Mouse (Mus musculus) hindlimb bud, embryonic 11.5 days (tissue): ENCODE measurements around the gene Adk.

ENCODE experiments used
- DNase-seq: peaks from one replicate; pipeline ENCODE4 v3.0.0-alpha.2; 2012; ENCODE audit warnings: low read depth, low spot score; ENCODE audit errors: extremely low spot score

Adk gene

GRCm38 (mm10) chr14:21150301-21150700 is 97.9 kb downstream of the Adk start:
- DNase-seq = no peak

GRCm38 (mm10) chr14:21152055-21152454 is 99.7 kb downstream of the Adk start:
- no peak for DNase-seq

DNA sequence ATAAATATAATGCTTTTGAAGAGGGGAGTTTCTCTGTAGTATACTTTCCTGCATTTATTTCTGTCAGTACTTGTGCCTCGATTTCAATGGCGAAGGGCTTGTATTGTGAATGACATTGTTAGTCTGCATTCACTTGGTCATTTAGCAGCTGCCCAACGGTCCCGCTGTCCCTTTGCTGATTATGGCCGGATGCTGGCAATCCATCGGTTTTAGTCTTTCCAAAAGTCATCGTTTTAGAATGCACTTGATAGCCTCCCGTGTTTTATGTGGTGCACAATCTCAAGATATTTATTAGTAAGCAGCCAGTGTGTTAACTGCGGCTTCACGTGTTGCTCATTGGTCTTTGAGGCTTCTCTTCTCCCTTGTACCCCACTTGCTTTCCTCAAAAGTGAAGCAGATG is 113.3 kb downstream of the Adk start:
- no peak for DNase-seq

GRCm38 (mm10) chr14:21166114-21166513 is 113.7 kb downstream of the Adk start:
- no peak for DNase-seq

GRCm38 (mm10) chr14:21173973-21174745 is 121.8 kb downstream of the Adk start:
- DNase-seq = no peak

GRCm38 (mm10) chr14:21174804-21175203 is 122.4 kb downstream of the Adk start:
- DNase-seq = no peak

DNA sequence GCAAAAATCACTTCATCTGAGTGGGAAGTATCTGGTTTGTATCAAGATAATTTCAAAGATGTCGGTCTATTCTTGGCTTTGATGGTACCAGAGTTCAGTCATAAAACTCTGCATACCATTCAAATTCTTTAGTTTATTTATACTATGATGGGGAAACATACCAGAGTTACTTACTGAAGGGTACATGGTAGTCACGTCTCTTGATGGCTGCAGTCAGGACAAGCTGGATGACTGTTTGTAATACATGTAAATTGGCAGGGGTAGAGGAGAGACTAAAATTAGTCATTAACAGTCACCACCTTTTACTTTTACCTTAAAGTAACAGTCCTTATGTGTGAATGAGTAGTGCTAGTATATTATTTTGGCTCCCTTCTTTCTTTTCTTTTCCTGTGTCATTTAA is 125.4 kb downstream of the Adk start:
- DNase-seq = no peak

DNA sequence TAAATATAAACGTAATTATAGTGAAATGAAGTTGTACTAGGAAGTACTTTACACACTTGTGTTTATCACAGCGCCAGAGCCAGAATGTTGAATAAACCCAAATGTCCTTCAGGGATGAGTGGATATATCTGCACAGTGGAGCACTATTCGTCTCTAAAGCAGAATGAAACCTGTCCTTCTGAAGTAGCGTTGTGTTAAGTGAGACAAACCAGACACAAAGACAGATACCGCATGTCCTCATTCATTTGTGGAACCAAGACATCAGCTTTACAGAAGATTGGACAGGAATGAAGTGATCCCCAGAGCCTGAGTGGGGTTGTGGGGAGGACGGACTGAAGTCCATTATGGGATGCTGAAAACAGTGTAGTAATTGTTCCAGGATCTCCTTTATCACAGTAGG is 126.0 kb downstream of the Adk start:
- no peak for DNase-seq

GRCm38 (mm10) chr14:21181053-21181452 is 128.7 kb downstream of the Adk start:
- DNase-seq = no peak

GRCm38 (mm10) chr14:21191966-21192365 is 139.6 kb downstream of the Adk start:
- DNase-seq = no peak

- no peak for DNase-seq
These were observed 140.4 kb downstream of the Adk start for GRCm38 (mm10) chr14:21192749-21193148.

DNA sequence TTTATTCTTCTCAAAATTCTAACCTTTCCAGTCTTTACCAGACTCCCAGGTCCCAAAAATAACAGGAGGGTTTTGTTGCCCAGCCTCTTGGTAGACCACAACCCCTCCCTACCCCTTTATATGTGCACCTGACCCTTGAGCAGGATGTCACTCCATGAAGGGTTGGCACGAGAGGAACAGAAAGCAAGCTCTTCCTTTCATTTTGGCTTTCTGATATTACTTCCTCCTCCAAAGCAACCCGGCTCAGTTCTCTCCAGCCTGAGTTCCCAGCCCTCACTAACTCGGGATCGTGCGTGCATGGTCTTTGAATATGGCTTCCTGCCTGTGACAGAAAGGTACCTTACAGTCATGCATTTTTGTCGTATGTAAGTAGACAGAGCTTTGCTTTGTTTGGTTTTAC is 142.0 kb downstream of the Adk start:
- no peak for DNase-seq

DNA sequence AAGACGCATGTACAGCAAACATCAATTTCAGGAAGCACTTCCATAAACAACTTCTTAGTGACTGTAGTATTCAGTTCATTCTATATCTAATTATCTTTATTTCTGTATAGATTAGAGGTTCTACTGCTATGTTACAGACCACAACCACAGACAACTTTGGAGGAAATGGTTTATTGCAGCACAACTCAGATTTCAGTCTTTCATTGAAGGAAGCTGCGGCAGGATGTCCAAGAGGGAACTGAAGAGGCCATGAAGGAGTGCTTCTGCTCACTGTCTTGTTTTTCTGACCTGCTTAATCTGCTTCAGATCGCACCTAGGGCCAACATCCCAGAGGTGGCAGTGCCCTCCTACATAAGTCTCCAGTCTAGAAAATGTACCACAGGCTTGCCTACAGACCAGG is 148.5 kb downstream of the Adk start:
- DNase-seq = no peak

GRCm38 (mm10) chr14:21206472-21206871 is 154.1 kb downstream of the Adk start:
- DNase-seq = no peak

DNA sequence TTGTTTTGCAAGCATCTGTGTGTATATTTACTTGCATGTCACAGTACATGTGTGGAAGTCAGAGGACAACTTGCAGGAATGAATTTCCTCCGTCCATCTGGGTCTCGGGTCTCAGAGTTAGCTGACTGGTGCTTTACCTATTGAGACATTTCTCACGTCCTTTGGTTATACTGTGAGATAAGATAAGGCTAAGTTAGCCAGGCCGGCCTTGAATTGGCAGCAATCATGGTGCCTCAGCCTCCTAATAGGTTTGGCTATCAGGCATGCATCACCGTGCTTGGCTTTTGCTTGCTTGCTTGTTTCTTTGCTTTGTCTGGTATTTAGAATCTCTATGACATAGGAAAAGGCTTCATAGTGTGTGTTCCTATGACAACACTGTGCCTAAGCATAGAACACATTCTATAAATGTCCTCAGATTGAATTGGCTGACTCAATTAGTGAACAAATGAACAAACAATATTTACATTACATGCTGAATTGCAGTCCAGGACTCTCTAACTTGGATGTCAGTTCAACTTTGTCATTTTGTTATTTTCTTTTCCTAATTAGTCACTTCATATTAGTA is 169.3 kb downstream of the Adk start:
- no peak for DNase-seq

- no peak for DNase-seq
These were observed 169.8 kb downstream of the Adk start for GRCm38 (mm10) chr14:21222206-21222605.

GRCm38 (mm10) chr14:21223456-21223855 is 171.1 kb downstream of the Adk start:
- peak; percentile 64 for DNase-seq

GRCm38 (mm10) chr14:21223971-21224635 is 171.7 kb downstream of the Adk start:
- DNase-seq = no peak

GRCm38 (mm10) chr14:21237051-21237450 is 184.7 kb downstream of the Adk start:
- DNase-seq = no peak

GRCm38 (mm10) chr14:21241105-21241504 is 188.7 kb downstream of the Adk start:
- DNase-seq = no peak

- no peak for DNase-seq
These were observed 199.0 kb downstream of the Adk start for GRCm38 (mm10) chr14:21251386-21251785.

DNA sequence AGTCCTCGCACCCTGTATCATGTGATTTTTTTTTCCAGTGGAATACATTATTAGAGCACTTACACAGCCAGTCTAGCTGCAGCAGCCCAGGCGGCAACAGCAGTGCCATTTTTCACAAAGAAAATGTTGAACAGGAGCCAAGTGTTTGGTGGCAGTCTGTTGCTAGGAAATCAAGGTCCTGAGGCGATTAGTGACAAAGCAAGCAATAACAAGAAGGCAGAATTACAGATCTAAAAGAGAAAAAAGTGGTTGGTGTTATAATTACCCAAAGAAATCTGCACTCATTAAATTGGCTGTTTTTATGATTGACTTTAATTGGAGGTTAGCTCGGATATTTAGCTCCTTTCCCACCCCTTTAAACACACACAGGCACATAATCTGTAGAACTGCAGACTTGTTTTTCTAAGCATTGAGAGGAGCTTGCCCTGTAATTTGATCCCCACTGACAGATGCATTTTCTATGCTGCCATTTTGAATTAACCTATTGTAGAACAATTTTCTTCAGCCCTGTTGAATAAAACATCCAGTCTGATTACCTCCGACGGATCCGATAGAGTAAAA is 200.0 kb downstream of the Adk start:
- peak; percentile 90 for DNase-seq
